Mouse (Mus musculus) hindbrain, embryonic 10.5 days (tissue): Measurements from ENCODE around the gene Wdr20. TPM values are rescaled to one million over a fixed set of nuclear protein-coding genes. Genes with fewer than 3 reads are reported as not detected.
"Not testable (repeated sequence)": the region's sequence is repeated elsewhere in the genome, so short reads cannot be mapped to it uniquely, and the experiment has no call there.

ENCODE experiments used
- DNase-seq: peaks from one replicate; pipeline ENCODE4 v3.0.0-alpha.2; 2017; ENCODE audit warnings: low spot score
- H3K27ac ChIP-seq: fragments of 300-500 bp; sonication (generic); 2 replicates; pipeline ENCODE4 v1.5.1; 2016; ENCODE audit warnings: mild to moderate bottlenecking, moderate library complexity
- H3K27me3 ChIP-seq: fragments of 300-500 bp; sonication (generic); 2 replicates; pipeline ENCODE4 v1.6.1; 2016; ENCODE audit warnings: mild to moderate bottlenecking; ENCODE audit not compliant: poor library complexity, insufficient read depth, severe bottlenecking
- H3K36me3 ChIP-seq: fragments of 300-500 bp; sonication (generic); 2 replicates; pipeline ENCODE4 v1.6.1; 2016; ENCODE audit warnings: mild to moderate bottlenecking, moderate library complexity
- H3K4me1 ChIP-seq: fragments of 300-500 bp; sonication (generic); replicated peaks from 2 replicates; pipeline ENCODE4 v1.6.1; 2016; ENCODE audit warnings: mild to moderate bottlenecking
- H3K4me3 ChIP-seq: fragments of 300-500 bp; sonication (generic); 2 replicates; pipeline ENCODE4 v1.5.1; 2016; ENCODE audit warnings: mild to moderate bottlenecking, moderate library complexity
- H3K9me3 ChIP-seq: fragments of 300-500 bp; sonication (generic); 2 replicates; pipeline ENCODE4 v1.6.1; 2016; ENCODE audit warnings: mild to moderate bottlenecking, moderate library complexity
- WGBS: fragments of 180-500 bp; shearing (Covaris S2); methylation state at CpG from one replicate; pipeline ENCODE4 v1.1.7; 2016; 5-methylcytosine and 5-hydroxymethylcytosine counted together
- polyA plus RNA-seq: library from polyadenylated mRNA; unstranded; fragments of >200 nt; fragmentation: Nextera tagmentation; extraction: Ambion mirVana; gene quantifications from 2 replicates; pipeline ENCODE4 v1.2.1, GENCODE M21; 2016

Wdr20 gene
- polyA plus RNA-seq, 1 experiment from 2014 or later = 24.4 TPM

GRCm38 (mm10) chr12:110700730-110701129 is 37.0 kb upstream of the Wdr20 start:
- Histone ChIP-seq H3K4me3 (no peak overlapping the region), H3K27me3 (peaks cover 6% of the 10 kb centered on the region; the same call in 1 of the 2 replicates), H3K4me1 (peaks cover 44% of the 10 kb centered on the region), H3K9me3 (no peaks in the 10 kb centered on the region), H3K36me3 (no peaks in the 10 kb centered on the region), H3K27ac (peak overlapping the region; percentile 72; the same call in 1 of the 2 replicates)
- WGBS = 59% methylated on average over 2 of the region's 2 CpGs
- no peak for DNase-seq

GRCm38 (mm10) chr12:110701363-110701762 is 36.4 kb upstream of the Wdr20 start:
- H3K9me3 ChIP-seq, DNase-seq, H3K36me3 ChIP-seq, H3K4me3 ChIP-seq, H3K27me3 ChIP-seq: not testable (repeated sequence)
- 36% methylated on average over 2 of the region's 3 CpGs for WGBS
- H3K27ac ChIP-seq = peak overlapping the region; percentile 72
- H3K4me1 ChIP-seq = peaks cover 48% of the 10 kb centered on the region

- no peaks in the 10 kb centered on the region for H3K9me3 ChIP-seq
- no peak within 1 kb of the TSS for H3K4me3 ChIP-seq
- no peaks in the 10 kb centered on the region for H3K36me3 ChIP-seq
- peak within 1 kb of the TSS; percentile 72 for H3K27ac ChIP-seq
- H3K4me1 ChIP-seq = peaks cover 51% of the 10 kb centered on the region
- WGBS = 58% methylated on average over 4 of the region's 4 CpGs
- peaks cover 8% of the 10 kb centered on the region; the same call in 1 of the 2 replicates for H3K27me3 ChIP-seq
- no peak for DNase-seq
These were observed 35.2 kb upstream of the Wdr20 start, which contains the start of gene Hsp90aa1 for GRCm38 (mm10) chr12:110702556-110702955. Gene Hsp90aa1 (minus strand): TSS chr12:110702728.

GRCm38 (mm10) chr12:110703008-110703471 is 34.7 kb upstream of the Wdr20 start:
- H3K36me3 ChIP-seq = no peaks in the 10 kb centered on the region
- 32% methylated on average over 8 of the region's 8 CpGs for WGBS
- H3K4me1 ChIP-seq = peaks cover 48% of the 10 kb centered on the region
- no peaks in the 10 kb centered on the region for H3K9me3 ChIP-seq
- no peak overlapping the region for H3K27ac ChIP-seq
- peak; percentile 86 for DNase-seq
- H3K27me3 ChIP-seq = peaks cover 11% of the 10 kb centered on the region; the same call in 1 of the 2 replicates
- H3K4me3 ChIP-seq = no peak overlapping the region

- no peak overlapping the region for H3K27ac ChIP-seq
- peaks cover 11% of the 10 kb centered on the region; the same call in 1 of the 2 replicates for H3K27me3 ChIP-seq
- DNase-seq = no peak
- no peaks in the 10 kb centered on the region for H3K9me3 ChIP-seq
- no peaks in the 10 kb centered on the region for H3K36me3 ChIP-seq
- peaks cover 44% of the 10 kb centered on the region for H3K4me1 ChIP-seq
- H3K4me3 ChIP-seq = no peak overlapping the region
- 73% methylated on average over 7 of the region's 7 CpGs for WGBS
These were observed 34.1 kb upstream of the Wdr20 start for GRCm38 (mm10) chr12:110703682-110704081.

- not testable (repeated sequence) for H3K9me3 ChIP-seq, DNase-seq, H3K36me3 ChIP-seq, H3K4me3 ChIP-seq, H3K27ac ChIP-seq
- Histone ChIP-seq H3K4me1 (peaks cover 39% of the 10 kb centered on the region), H3K27me3 (peaks cover 11% of the 10 kb centered on the region; the same call in 1 of the 2 replicates)
- 86% methylated on average over 4 of the region's 4 CpGs for WGBS
These were observed 32.3 kb upstream of the Wdr20 start for GRCm38 (mm10) chr12:110705419-110705818.

GRCm38 (mm10) chr12:110706337-110707231 is 31.2 kb upstream of the Wdr20 start:
- Histone ChIP-seq H3K27me3 (peaks cover 11% of the 10 kb centered on the region; the same call in 1 of the 2 replicates), H3K9me3 (no peaks in the 10 kb centered on the region), H3K36me3 (no peaks in the 10 kb centered on the region), H3K27ac (peak overlapping the region; percentile 57), H3K4me3 (peak overlapping the region; percentile 54), H3K4me1 (peaks cover 27% of the 10 kb centered on the region)
- DNase-seq = peak; percentile 71
- WGBS = 2% methylated on average over 27 of the region's 27 CpGs

GRCm38 (mm10) chr12:110707451-110707850 is 30.3 kb upstream of the Wdr20 start:
- Histone ChIP-seq H3K27ac (no peak overlapping the region), H3K9me3 (no peaks in the 10 kb centered on the region), H3K27me3 (peaks cover 11% of the 10 kb centered on the region; the same call in 1 of the 2 replicates), H3K36me3 (no peaks in the 10 kb centered on the region), H3K4me3 (peak overlapping the region; percentile 54; the same call in 1 of the 2 replicates), H3K4me1 (peaks cover 19% of the 10 kb centered on the region)
- no peak for DNase-seq
- WGBS = 89% methylated on average over 7 of the region's 7 CpGs

- Histone ChIP-seq H3K27me3 (peaks cover 6% of the 10 kb centered on the region; the same call in 1 of the 2 replicates), H3K9me3 (peaks cover 5% of the 10 kb centered on the region; the same call in 1 of the 2 replicates), H3K27ac (no peak overlapping the region), H3K4me3 (no peak overlapping the region), H3K4me1 (peaks cover 17% of the 10 kb centered on the region), H3K36me3 (no peaks in the 10 kb centered on the region)
- no peak for DNase-seq
- 72% methylated on average over 5 of the region's 5 CpGs for WGBS
These were observed 26.5 kb upstream of the Wdr20 start for GRCm38 (mm10) chr12:110711270-110711669.

GRCm38 (mm10) chr12:110713784-110714183 is 24.0 kb upstream of the Wdr20 start:
- Histone ChIP-seq H3K4me1 (peaks cover 6% of the 10 kb centered on the region; the same call in 1 of the 2 replicates), H3K27me3 (0 out of 2 replicates have a peak, but pooled peaks cover 4% of the 10 kb centered on the region), H3K4me3 (no peak overlapping the region), H3K36me3 (no peaks in the 10 kb centered on the region), H3K9me3 (peaks cover 5% of the 10 kb centered on the region; the same call in 1 of the 2 replicates), H3K27ac (no peak overlapping the region)
- WGBS = 96% methylated on average over 6 of the region's 6 CpGs
- no peak for DNase-seq

GRCm38 (mm10) chr12:110714215-110714614 is 23.5 kb upstream of the Wdr20 start:
- no peak overlapping the region for H3K27ac ChIP-seq
- H3K4me1 ChIP-seq = peaks cover 6% of the 10 kb centered on the region; the same call in 1 of the 2 replicates
- no peaks in the 10 kb centered on the region for H3K36me3 ChIP-seq
- peaks cover 5% of the 10 kb centered on the region; the same call in 1 of the 2 replicates for H3K9me3 ChIP-seq
- no peak overlapping the region for H3K4me3 ChIP-seq
- H3K27me3 ChIP-seq = peaks cover 6% of the 10 kb centered on the region
- WGBS = 94% methylated on average over 6 of the region's 6 CpGs
- DNase-seq = no peak

- Histone ChIP-seq H3K9me3 (peaks cover 5% of the 10 kb centered on the region; the same call in 1 of the 2 replicates), H3K4me3 (no peak overlapping the region), H3K27me3 (peaks cover 15% of the 10 kb centered on the region), H3K4me1 (peaks cover 6% of the 10 kb centered on the region; the same call in 1 of the 2 replicates), H3K36me3 (no peaks in the 10 kb centered on the region), H3K27ac (no peak overlapping the region)
- WGBS = 26% methylated on average over 5 of the region's 5 CpGs
- no peak for DNase-seq
These were observed 21.7 kb upstream of the Wdr20 start for GRCm38 (mm10) chr12:110716004-110716403.

GRCm38 (mm10) chr12:110725051-110725450 is 12.7 kb upstream of the Wdr20 start:
- H3K4me3 ChIP-seq = no peak overlapping the region
- no peaks in the 10 kb centered on the region for H3K4me1 ChIP-seq
- no peaks in the 10 kb centered on the region for H3K9me3 ChIP-seq
- 93% methylated on average over 5 of the region's 5 CpGs for WGBS
- no peak for DNase-seq
- H3K27ac ChIP-seq = no peak overlapping the region
- H3K27me3 ChIP-seq = peaks cover under 1% of the 10 kb centered on the region; the same call in 1 of the 2 replicates
- H3K36me3 ChIP-seq = no peaks in the 10 kb centered on the region
